28 mouse cellular contexts compared by ENCODE assay signal in genomic region chr10:66472038-66472437, GRCm38 (mm10).
"Had no signal": no experiment of that assay in that cellular context is flagged by ENCODE, and none has a peak within 500 bp of the region (broad histone marks: within the 10 kb centered on the region; RNA-seq: fewer than 3 reads in every experiment).

No protein-coding gene starts in this region.

- DNase-seq: cerebellum, adult 18-20 months; cerebellum, adult 2 months; cerebellum, adult 8-10 months; cerebellum, adult 9-10 months; cerebellum, adult 9-11 months; cerebellum, postnatal 10 days; cerebellum, postnatal 14 days; cerebellum, postnatal 25 days; cerebellum, postnatal 36 days; embryo, embryonic 11 days; forebrain, postnatal 0 days; gastrocnemius, adult 2 months; gastrocnemius, postnatal 10 days; gastrocnemius, postnatal 14 days; gastrocnemius, postnatal 25 days; gastrocnemius, postnatal 36 days; heart, adult 11 months had no signal

- H3K4me3 ChIP-seq: embryonic facial prominence, embryonic 10.5 days; embryonic facial prominence, embryonic 12.5 days; embryonic facial prominence, embryonic 13.5 days; embryonic facial prominence, embryonic 15.5 days; erythroblast, embryonic 14.5 days; forebrain, embryonic 10.5 days; forebrain, embryonic 12.5 days; forebrain, embryonic 13.5 days; forebrain, embryonic 15.5 days; gastrocnemius, adult 2 months had no signal

- H3K4me1 ChIP-seq: embryonic facial prominence, embryonic 10.5 days; embryonic facial prominence, embryonic 12.5 days; embryonic facial prominence, embryonic 13.5 days; embryonic facial prominence, embryonic 15.5 days; forebrain, embryonic 10.5 days; forebrain, embryonic 12.5 days had no signal

- H3K4me2 ChIP-seq: embryonic facial prominence, embryonic 12.5 days; embryonic facial prominence, embryonic 13.5 days; embryonic facial prominence, embryonic 15.5 days; forebrain, embryonic 12.5 days; forebrain, embryonic 13.5 days; forebrain, embryonic 15.5 days had no signal

- ATAC-seq: forebrain, embryonic 13.5 days; forebrain, embryonic 14.5 days; forebrain, embryonic 15.5 days; forebrain, embryonic 16.5 days; forebrain, postnatal 0 days had no signal

- H3K9me3 ChIP-seq: embryonic facial prominence, embryonic 10.5 days; embryonic facial prominence, embryonic 12.5 days; embryonic facial prominence, embryonic 13.5 days; embryonic facial prominence, embryonic 15.5 days; forebrain, embryonic 10.5 days; forebrain, embryonic 12.5 days; forebrain, embryonic 13.5 days; forebrain, embryonic 15.5 days had no signal

- H3K36me3 ChIP-seq: embryonic facial prominence, embryonic 10.5 days; embryonic facial prominence, embryonic 12.5 days; embryonic facial prominence, embryonic 13.5 days; embryonic facial prominence, embryonic 15.5 days; forebrain, embryonic 10.5 days; forebrain, embryonic 12.5 days; forebrain, embryonic 15.5 days had no signal

- H3K27me3 ChIP-seq: embryonic facial prominence, embryonic 12.5 days; embryonic facial prominence, embryonic 13.5 days; embryonic facial prominence, embryonic 15.5 days; forebrain, embryonic 13.5 days; forebrain, embryonic 15.5 days had no signal

- H3K27ac ChIP-seq: embryonic facial prominence, embryonic 10.5 days; embryonic facial prominence, embryonic 12.5 days; embryonic facial prominence, embryonic 13.5 days; embryonic facial prominence, embryonic 15.5 days; forebrain, embryonic 10.5 days; forebrain, embryonic 12.5 days; forebrain, embryonic 13.5 days; forebrain, embryonic 15.5 days; gastrocnemius, adult 2 months had no signal

- H3K9ac ChIP-seq: embryonic facial prominence, embryonic 12.5 days; embryonic facial prominence, embryonic 13.5 days; embryonic facial prominence, embryonic 15.5 days; forebrain, embryonic 12.5 days; forebrain, embryonic 13.5 days; forebrain, embryonic 15.5 days; forebrain, postnatal 0 days had no signal
